Mouse (Mus musculus): Measurements from ENCODE around the gene Tfpi2.

Tfpi2 gene

GRCm38 (mm10) chr6:3916015-3916414 is 72.7 kb downstream of the Tfpi2 start:
- DNase-seq (ENCODE audit: low read depth, low spot score) = no peak

All from retina, postnatal 7 days (tissue).